Mouse (Mus musculus) megakaryocyte, embryonic 14.5 days (primary cell): ENCODE measurements around the gene Rab37.

Experiments used
- FLI1 ChIP-seq: IDR thresholded peaks from 2 replicates; pipeline ENCODE4 v1.6.1; 2012; ENCODE audit warnings: low read length, inconsistent platforms, mixed read lengths
- GATA1 ChIP-seq: IDR thresholded peaks from 3 replicates; pipeline ENCODE4 v1.6.1; 2012; ENCODE audit warnings: mixed read lengths, low read length, inconsistent platforms, borderline replicate concordance

DNA sequence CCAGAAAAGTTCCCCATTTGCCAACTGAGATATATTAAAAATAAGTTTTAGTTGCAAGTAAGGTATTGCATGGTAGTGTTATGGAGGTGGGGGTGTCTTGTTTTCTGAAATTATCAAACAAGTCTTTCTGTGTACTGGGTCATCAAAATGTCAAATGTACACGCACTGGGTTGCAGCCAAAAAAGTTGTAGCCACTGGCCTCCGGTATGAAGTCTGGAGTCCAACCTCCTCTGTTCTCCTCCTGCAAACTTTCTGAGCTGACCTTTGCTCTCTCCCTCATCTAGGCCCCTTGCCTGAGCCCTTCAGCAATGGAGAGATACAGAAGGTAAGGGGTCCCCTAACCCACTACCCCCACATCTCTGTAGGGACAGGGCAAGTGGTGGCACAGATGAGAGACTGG is 87.5 kb downstream of the Rab37 start:
- TF ChIP-seq GATA1 (no peak), FLI1 (no peak)
